Mouse (Mus musculus): ENCODE results near the gene Ptpro.

- TF ChIP-seq CTCF (IDR thresholded peaks at IDR 0.05; ENCODE audit: low read depth) (no peak), EP300 (IDR thresholded peaks at IDR 0.05; ENCODE audit: low read depth) (no peak)
Measured at GRCm38 (mm10) chr6:137286376-137286775, 34.3 kb downstream of the Ptpro start.

All from liver, embryonic 14.5 days (tissue).